Mouse (Mus musculus): ENCODE results near the gene Ube2l6. TPM values are rescaled to one million over a fixed set of nuclear protein-coding genes. Genes with fewer than 3 reads are reported as not detected.
A peak's percentile ranks its signal among the peaks of the same experiment; 100 is the strongest.

The Ube2l6 gene
- polyA plus RNA-seq, 1 experiment from 2014 or later: 19.1 TPM

- Histone ChIP-seq H3K27me3 (peaks cover 35% of the 10 kb centered on the region), H3K4me3 (peak overlapping the region; percentile 62), H3K9ac (peak overlapping the region; percentile 70), H3K36me3 (ENCODE audit: poor library complexity, severe bottlenecking) (no peaks in the 10 kb centered on the region), H3K9me3 (replicated peaks) (no peaks in the 10 kb centered on the region), H3K4me2 (peak overlapping the region; percentile 94), H3K4me1 (peaks cover 42% of the 10 kb centered on the region), H3K27ac (peak overlapping the region; percentile 84)
- peak; percentile 22 for ATAC-seq
- WGBS: 7% methylated on average over 17 of the region's 17 CpGs
Measured at GRCm38 (mm10) chr2:84840748-84841563, 42.3 kb downstream of the Ube2l6 start.

- peak overlapping the region; percentile 94 for H3K4me2 ChIP-seq
- peaks cover 35% of the 10 kb centered on the region for H3K27me3 ChIP-seq
- H3K4me3 ChIP-seq: peak overlapping the region; percentile 62
- peaks cover 42% of the 10 kb centered on the region for H3K4me1 ChIP-seq
- no peak for ATAC-seq
- no peaks in the 10 kb centered on the region for H3K9me3 ChIP-seq (replicated peaks)
- H3K27ac ChIP-seq: no peak overlapping the region
- H3K9ac ChIP-seq: no peak overlapping the region
- H3K36me3 ChIP-seq (ENCODE audit: poor library complexity, severe bottlenecking): no peaks in the 10 kb centered on the region
Measured at GRCm38 (mm10) chr2:84841905-84842304, 43.3 kb downstream of the Ube2l6 start.

- Histone ChIP-seq H3K27me3 (peaks cover 21% of the 10 kb centered on the region), H3K36me3 (ENCODE audit: poor library complexity, severe bottlenecking) (no peaks in the 10 kb centered on the region), H3K9ac (no peak overlapping the region), H3K4me1 (peaks cover 36% of the 10 kb centered on the region), H3K4me3 (no peak overlapping the region), H3K9me3 (replicated peaks) (no peaks in the 10 kb centered on the region), H3K27ac (no peak overlapping the region), H3K4me2 (no peak overlapping the region)
- WGBS: 90% methylated on average over 6 of the region's 6 CpGs
- no peak for ATAC-seq
Measured at GRCm38 (mm10) chr2:84843654-84844053, 45.0 kb downstream of the Ube2l6 start.

GRCm38 (mm10) chr2:84845226-84845625, 46.6 kb downstream of the Ube2l6 start:
- 84% methylated on average over 1 of the region's 1 CpGs for WGBS
- no peak overlapping the region for H3K4me2 ChIP-seq
- H3K9me3 ChIP-seq (replicated peaks): no peaks in the 10 kb centered on the region
- peaks cover 10% of the 10 kb centered on the region; the same call in 1 of the 2 replicates for H3K27me3 ChIP-seq
- H3K9ac ChIP-seq: no peak overlapping the region
- no peak overlapping the region for H3K27ac ChIP-seq
- H3K4me1 ChIP-seq: peaks cover 20% of the 10 kb centered on the region
- no peak overlapping the region for H3K4me3 ChIP-seq
- H3K36me3 ChIP-seq (ENCODE audit: poor library complexity, severe bottlenecking): peaks cover 4% of the 10 kb centered on the region; the same call in 1 of the 2 replicates
- no peak for ATAC-seq

- Histone ChIP-seq H3K4me1 (peaks cover 6% of the 10 kb centered on the region; the same call in 1 of the 2 replicates), H3K9ac (no peak overlapping the region), H3K4me3 (no peak overlapping the region), H3K27me3 (no peaks in the 10 kb centered on the region), H3K9me3 (replicated peaks) (no peaks in the 10 kb centered on the region), H3K27ac (no peak overlapping the region), H3K4me2 (no peak overlapping the region; the same call in 1 of the 2 replicates), H3K36me3 (ENCODE audit: poor library complexity, severe bottlenecking) (peaks cover 4% of the 10 kb centered on the region; the same call in 1 of the 2 replicates)
- 62% methylated on average over 7 of the region's 7 CpGs for WGBS
- ATAC-seq: no peak
Measured at GRCm38 (mm10) chr2:84850407-84851129, 51.9 kb downstream of the Ube2l6 start.

- Histone ChIP-seq H3K27me3 (no peaks in the 10 kb centered on the region), H3K4me2 (no peak overlapping the region; the same call in 1 of the 2 replicates), H3K9me3 (replicated peaks) (no peaks in the 10 kb centered on the region), H3K9ac (0 out of 2 replicates have a peak overlapping the region, but pooled peaks have one; percentile 5), H3K27ac (no peak overlapping the region), H3K4me1 (peaks cover 6% of the 10 kb centered on the region; the same call in 1 of the 2 replicates), H3K4me3 (no peak overlapping the region), H3K36me3 (ENCODE audit: poor library complexity, severe bottlenecking) (peaks cover 4% of the 10 kb centered on the region; the same call in 1 of the 2 replicates)
- 36% methylated on average over 23 of the region's 23 CpGs for WGBS
- no peak for ATAC-seq
Measured at GRCm38 (mm10) chr2:84851130-84852040, 52.8 kb downstream of the Ube2l6 start.

- Histone ChIP-seq H3K27ac (no peak overlapping the region), H3K9me3 (replicated peaks) (no peaks in the 10 kb centered on the region), H3K4me2 (no peak overlapping the region), H3K4me3 (no peak overlapping the region), H3K4me1 (peaks cover 6% of the 10 kb centered on the region; the same call in 1 of the 2 replicates), H3K36me3 (ENCODE audit: poor library complexity, severe bottlenecking) (peaks cover 13% of the 10 kb centered on the region; the same call in 1 of the 2 replicates), H3K9ac (no peak overlapping the region), H3K27me3 (no peaks in the 10 kb centered on the region)
- 74% methylated on average over 2 of the region's 2 CpGs for WGBS
- peak; percentile 82 for ATAC-seq
Measured at GRCm38 (mm10) chr2:84855732-84856131, 57.1 kb downstream of the Ube2l6 start.

GRCm38 (mm10) chr2:84858551-84858950, 59.9 kb downstream of the Ube2l6 start:
- WGBS: 81% methylated on average over 1 of the region's 1 CpGs
- H3K4me3 ChIP-seq: no peak overlapping the region
- ATAC-seq: no peak

More at GRCm38 (mm10) chr2:84858551-84858950, 59.9 kb downstream of the Ube2l6 start:
- H3K4me2 ChIP-seq: no peak overlapping the region
- H3K36me3 ChIP-seq (ENCODE audit: poor library complexity, severe bottlenecking): peaks cover 25% of the 10 kb centered on the region; the same call in 1 of the 2 replicates
- no peak overlapping the region for H3K27ac ChIP-seq
- no peak overlapping the region for H3K9ac ChIP-seq
- no peaks in the 10 kb centered on the region for H3K27me3 ChIP-seq
- H3K4me1 ChIP-seq: no peaks in the 10 kb centered on the region
- H3K9me3 ChIP-seq (replicated peaks): no peaks in the 10 kb centered on the region

Other genes starting within 250 kb of the Ube2l6 start
- 31.6 and 32.8 TPM in 2 replicates for gene Ctnnd1, start 148.1 kb upstream of the Ube2l6 start, polyA plus RNA-seq (2015; fragmentation: Nextera tagmentation; extraction: Ambion mirVana)
- gene Btbd18, start 139.7 kb upstream of the Ube2l6 start, polyA plus RNA-seq (2015; fragmentation: Nextera tagmentation; extraction: Ambion mirVana): 0.25 and 0.31 TPM in 2 replicates
- 418 and 438 TPM in 2 replicates for gene Selenoh, start 128.1 kb upstream of the Ube2l6 start, polyA plus RNA-seq (2015; fragmentation: Nextera tagmentation; extraction: Ambion mirVana)
- gene Gm28635, start 120.8 kb upstream of the Ube2l6 start, polyA plus RNA-seq (2015; fragmentation: Nextera tagmentation; extraction: Ambion mirVana): not detected in 2 replicates
- gene Med19, start 120.4 kb upstream of the Ube2l6 start, polyA plus RNA-seq (2015; fragmentation: Nextera tagmentation; extraction: Ambion mirVana): 54.6 and 56.2 TPM in 2 replicates
- gene Tmx2, start 119.7 kb upstream of the Ube2l6 start, polyA plus RNA-seq (2015; fragmentation: Nextera tagmentation; extraction: Ambion mirVana): 179 and 199 TPM in 2 replicates
- gene Zdhhc5, start 83.6 kb upstream of the Ube2l6 start, polyA plus RNA-seq (2015; fragmentation: Nextera tagmentation; extraction: Ambion mirVana): 16.5 and 17.7 TPM in 2 replicates
- 35.9 and 36.1 TPM in 2 replicates for gene Clp1, start 71.5 kb upstream of the Ube2l6 start, polyA plus RNA-seq (2015; fragmentation: Nextera tagmentation; extraction: Ambion mirVana)
- 18.2 and 19.5 TPM in 2 replicates for gene Ypel4, start 64.8 kb upstream of the Ube2l6 start, polyA plus RNA-seq (2015; fragmentation: Nextera tagmentation; extraction: Ambion mirVana)
- gene Gm19426, start 55.2 kb upstream of the Ube2l6 start, polyA plus RNA-seq (2015; fragmentation: Nextera tagmentation; extraction: Ambion mirVana): 6.1 and 7.5 TPM in 2 replicates
- 22.3 and 25.6 TPM in 2 replicates for gene Serping1, start 23.4 kb upstream of the Ube2l6 start, polyA plus RNA-seq (2015; fragmentation: Nextera tagmentation; extraction: Ambion mirVana)
- gene Smtnl1, start 23.8 kb downstream of the Ube2l6 start, polyA plus RNA-seq (2015; fragmentation: Nextera tagmentation; extraction: Ambion mirVana): 0.09 TPM in 1 of 2 replicates, not detected in the other
- 58.0 and 62.5 TPM in 2 replicates for gene Timm10, start 28.2 kb downstream of the Ube2l6 start, polyA plus RNA-seq (2015; fragmentation: Nextera tagmentation; extraction: Ambion mirVana)
- 5.4 and 7.5 TPM in 2 replicates for gene Slc43a1, start 40.0 kb downstream of the Ube2l6 start, polyA plus RNA-seq (2015; fragmentation: Nextera tagmentation; extraction: Ambion mirVana)
- gene Rtn4rl2, start 87.9 kb downstream of the Ube2l6 start, polyA plus RNA-seq (2015; fragmentation: Nextera tagmentation; extraction: Ambion mirVana): 3.6 and 5.6 TPM in 2 replicates
- gene Slc43a3, start 137.8 kb downstream of the Ube2l6 start, polyA plus RNA-seq (2015; fragmentation: Nextera tagmentation; extraction: Ambion mirVana): 5.9 and 6.6 TPM in 2 replicates
- 0.44 TPM in 1 of 2 replicates, not detected in the other for gene Prg2, start 181.6 kb downstream of the Ube2l6 start, polyA plus RNA-seq (2015; fragmentation: Nextera tagmentation; extraction: Ambion mirVana)
- not detected in 2 replicates for gene Prg3, start 189.4 kb downstream of the Ube2l6 start, polyA plus RNA-seq (2015; fragmentation: Nextera tagmentation; extraction: Ambion mirVana)
- 281 and 310 TPM in 2 replicates for gene Ssrp1, start 238.4 kb downstream of the Ube2l6 start, polyA plus RNA-seq (2015; fragmentation: Nextera tagmentation; extraction: Ambion mirVana)
- gene P2rx3, start 238.6 kb downstream of the Ube2l6 start, polyA plus RNA-seq (2015; fragmentation: Nextera tagmentation; extraction: Ambion mirVana): 0.79 and 0.90 TPM in 2 replicates
- gene Tnks1bp1, start 249.2 kb downstream of the Ube2l6 start, polyA plus RNA-seq (2015; fragmentation: Nextera tagmentation; extraction: Ambion mirVana): 20.1 and 24.9 TPM in 2 replicates